Mouse (Mus musculus) C2C12 (cell line): ENCODE measurements around the gene Sema4d.

Experiments used
- CTCF ChIP-seq: IDR thresholded peaks from one replicate; pipeline ENCODE4 v1.5.1; 2011; ENCODE audit not compliant: control insufficient read depth, insufficient read depth, insufficient read length
- MAX ChIP-seq: IDR thresholded peaks from one replicate; pipeline ENCODE4 v1.6.1; 2011; ENCODE audit warnings: mild to moderate bottlenecking, control low read depth
- MYOD1 ChIP-seq: IDR thresholded peaks from one replicate; pipeline ENCODE4 v1.6.1; 2011; ENCODE audit warnings: low read depth; ENCODE audit not compliant: control insufficient read depth, insufficient read length
- USF1 ChIP-seq: IDR thresholded peaks from one replicate; pipeline ENCODE4 v1.6.1; 2011; ENCODE audit warnings: low read depth, mild to moderate bottlenecking, control low read depth, moderate library complexity

GRCm38 (mm10) chr13:51763019-51763698 lies 30.4 kb downstream of the Sema4d start:
- TF ChIP-seq CTCF (no peak), MAX (no peak), USF1 (no peak), MYOD1 (no peak)
